Mouse (Mus musculus) MEL (cell line): ENCODE data around the gene Mrs2. TPM values are rescaled to one million over a fixed set of nuclear protein-coding genes. Genes with fewer than 3 reads are reported as not detected.

ENCODE experiments used
- DNase-seq: peaks from one replicate; pipeline ENCODE4 v3.0.0; 2011; ENCODE audit warnings: low read depth, low spot score
- H3K27ac ChIP-seq: 2 replicates; pipeline ENCODE4 v1.5.1; 2012; ENCODE audit warnings: low read depth, mild to moderate bottlenecking, control low read depth, low read length, moderate library complexity; ENCODE audit not compliant: control insufficient read depth
- H3K27me3 ChIP-seq, 2 experiments: fragments of 150-350 bp in 1 of 2; sonication (generic) in 1 of 2; 2 replicates each; pipeline ENCODE4 v1.6.1; 2012; ENCODE audit warnings: low read length in 2 of 2, mild to moderate bottlenecking in 2 of 2, improper control_type of control experiment in 1 of 2, moderate library complexity in 1 of 2; ENCODE audit not compliant: insufficient read depth in 2 of 2, control insufficient read depth in 1 of 2
- H3K36me3 ChIP-seq, 2 experiments: 2 replicates each; pipeline ENCODE4 v1.6.1; 2012 to 2014; ENCODE audit warnings: low read length in 2 of 2, improper control_type of control experiment in 1 of 2, inconsistent platforms in 1 of 2, mild to moderate bottlenecking in 1 of 2; ENCODE audit not compliant: insufficient read depth in 2 of 2, control insufficient read depth in 1 of 2
- H3K4me1 ChIP-seq, 2 experiments: fragments of 150-350 bp in 1 of 2; sonication (generic) in 1 of 2; 2 replicates each; pipeline ENCODE4 v1.6.1; 2012; ENCODE audit warnings: low read length in 2 of 2, improper control_type of control experiment in 1 of 2, mild to moderate bottlenecking in 1 of 2; ENCODE audit not compliant: insufficient read depth in 2 of 2, control insufficient read depth in 1 of 2
- H3K4me3 ChIP-seq, 2 experiments: fragments of 150-350 bp in 1 of 2; sonication (generic) in 1 of 2; 2 replicates each; pipeline ENCODE4 v1.5.1; 2012; ENCODE audit warnings: low read depth in 2 of 2, low read length in 2 of 2, mild to moderate bottlenecking in 2 of 2, moderate library complexity in 2 of 2, control low read depth in 1 of 2, improper control_type of control experiment in 1 of 2; ENCODE audit not compliant: control insufficient read depth in 1 of 2, insufficient read depth in 1 of 2
- H3K79me2 ChIP-seq: 2 replicates; pipeline ENCODE4 v1.6.1; 2012; ENCODE audit warnings: mild to moderate bottlenecking, low read length, moderate library complexity; ENCODE audit not compliant: control insufficient read depth, poor library complexity, insufficient read depth
- H3K9ac ChIP-seq: 2 replicates; pipeline ENCODE4 v1.6.1; 2012; ENCODE audit warnings: low read depth, mild to moderate bottlenecking, control low read depth, low read length, moderate library complexity; ENCODE audit not compliant: control insufficient read depth, poor library complexity, severe bottlenecking
- H3K9me3 ChIP-seq: fragments of 150-350 bp; sonication (generic); replicated peaks from 2 replicates; pipeline ENCODE4 v1.6.1; 2012; ENCODE audit warnings: mild to moderate bottlenecking, low read length, improper control_type of control experiment, moderate library complexity; ENCODE audit not compliant: insufficient read depth
- CTCF ChIP-seq, 3 experiments: IDR thresholded peaks in 2 of 3; conservative IDR thresholded peaks in 1 of 3; 2 replicates each; pipeline ENCODE4 v1.5.1; 2011 to 2012; ENCODE audit warnings: low read length in 3 of 3, low read depth in 2 of 3, mild to moderate bottlenecking in 2 of 3, improper control_type of control experiment in 1 of 3, inconsistent platforms in 1 of 3, mixed read lengths in 1 of 3, moderate library complexity in 1 of 3; ENCODE audit not compliant: control insufficient read depth in 1 of 3, insufficient read depth in 1 of 3, poor library complexity in 1 of 3, severe bottlenecking in 1 of 3
- E2F4 ChIP-seq: IDR thresholded peaks from 2 replicates; pipeline ENCODE4 v1.6.1; 2011; ENCODE audit warnings: low read depth, low read length, improper control_type of control experiment, borderline replicate concordance
- EP300 ChIP-seq, 2 experiments: IDR thresholded peaks; 2 replicates each; pipeline ENCODE4 v1.6.1; 2011; ENCODE audit warnings: improper control_type of control experiment in 2 of 2, low read length in 2 of 2, low read depth in 1 of 2, mild to moderate bottlenecking in 1 of 2
- ETS1 ChIP-seq: IDR thresholded peaks from 2 replicates; pipeline ENCODE4 v1.6.1; 2012; ENCODE audit warnings: low read depth, mild to moderate bottlenecking, inconsistent platforms, low read length, improper control_type of control experiment, moderate library complexity
- GATA1 ChIP-seq: IDR thresholded peaks from 2 replicates; pipeline ENCODE4 v1.6.1; 2011; ENCODE audit warnings: low read depth, low read length, improper control_type of control experiment
- KAT2A ChIP-seq: conservative IDR thresholded peaks from 2 replicates; pipeline ENCODE4 v1.6.1; 2012; ENCODE audit warnings: low read depth, low read length, improper control_type of control experiment, inconsistent platforms
- MAFK ChIP-seq: IDR thresholded peaks from 2 replicates; pipeline ENCODE4 v1.6.1; 2011; ENCODE audit warnings: low read depth, mild to moderate bottlenecking, low read length, improper control_type of control experiment, borderline replicate concordance
- MAX ChIP-seq: IDR thresholded peaks from 2 replicates; pipeline ENCODE4 v1.6.1; 2011; ENCODE audit warnings: low read length, improper control_type of control experiment
- MAZ ChIP-seq: IDR thresholded peaks from 2 replicates; pipeline ENCODE4 v1.6.1; 2012; ENCODE audit warnings: low read depth, mild to moderate bottlenecking, inconsistent platforms, low read length, improper control_type of control experiment
- MEF2A ChIP-seq: IDR thresholded peaks from 2 replicates; pipeline ENCODE4 v1.6.1; 2014; ENCODE audit warnings: low read depth, mild to moderate bottlenecking, inconsistent platforms, low read length, improper control_type of control experiment; ENCODE audit not compliant: poor library complexity, insufficient replicate concordance, severe bottlenecking; ENCODE audit errors: extremely low read depth
- NELFE ChIP-seq: IDR thresholded peaks from 2 replicates; pipeline ENCODE4 v1.6.1; 2011; ENCODE audit warnings: low read depth, low read length, improper control_type of control experiment
- NRF1 ChIP-seq: IDR thresholded peaks from 2 replicates; pipeline ENCODE4 v1.6.1; 2014; ENCODE audit warnings: low read depth, mild to moderate bottlenecking, inconsistent platforms, low read length, improper control_type of control experiment, moderate library complexity; ENCODE audit not compliant: poor library complexity, insufficient read depth, severe bottlenecking
- POLR2A ChIP-seq, 2 experiments: IDR thresholded peaks; 2 replicates each; pipeline ENCODE4 v1.6.1; 2011 to 2012; ENCODE audit warnings: low read length in 2 of 2, mild to moderate bottlenecking in 2 of 2, control low read depth in 1 of 2, improper control_type of control experiment in 1 of 2, low read depth in 1 of 2, moderate library complexity in 1 of 2; ENCODE audit not compliant: control insufficient read depth in 1 of 2, insufficient read depth in 1 of 2, poor library complexity in 1 of 2
- POLR2AphosphoS2 ChIP-seq: IDR thresholded peaks from 2 replicates; pipeline ENCODE4 v1.6.1; 2011; ENCODE audit warnings: low read length, improper control_type of control experiment
- RCOR1 ChIP-seq: IDR thresholded peaks from 2 replicates; pipeline ENCODE4 v1.6.1; 2012; ENCODE audit warnings: low read depth, mild to moderate bottlenecking, inconsistent platforms, low read length, improper control_type of control experiment
- SIN3A ChIP-seq: IDR thresholded peaks from 2 replicates; pipeline ENCODE4 v1.6.1; 2012; ENCODE audit warnings: low read length, improper control_type of control experiment, inconsistent platforms
- SMC3 ChIP-seq: IDR thresholded peaks from 2 replicates; pipeline ENCODE4 v1.6.1; 2011; ENCODE audit warnings: low read depth, low read length, improper control_type of control experiment
- TCF12 ChIP-seq: IDR thresholded peaks from 2 replicates; pipeline ENCODE4 v1.6.1; 2014; ENCODE audit warnings: low read depth, mild to moderate bottlenecking, inconsistent platforms, low read length, improper control_type of control experiment, moderate library complexity
- USF1 ChIP-seq: IDR thresholded peaks from 2 replicates; pipeline ENCODE4 v1.6.1; 2014; ENCODE audit warnings: low read depth, mild to moderate bottlenecking, inconsistent platforms, low read length, improper control_type of control experiment, moderate library complexity
- ZC3H11A ChIP-seq: IDR thresholded peaks from 2 replicates; pipeline ENCODE4 v1.6.1; 2012; ENCODE audit warnings: low read depth, mild to moderate bottlenecking, inconsistent platforms, low read length, improper control_type of control experiment
- ZKSCAN1 ChIP-seq: IDR thresholded peaks from 2 replicates; pipeline ENCODE4 v1.6.1; 2012; ENCODE audit warnings: low read depth, mild to moderate bottlenecking, inconsistent platforms, low read length, improper control_type of control experiment, moderate library complexity
- ZNF384 ChIP-seq: IDR thresholded peaks from 2 replicates; pipeline ENCODE4 v1.6.1; 2012; ENCODE audit warnings: low read depth, mild to moderate bottlenecking, inconsistent platforms, low read length, improper control_type of control experiment
- polyA plus RNA-seq, 2 experiments: library from polyadenylated mRNA; stranded (reverse) in 1 of 2; unstranded in 1 of 2; fragments of >175 nt in 1 of 2; fragments of >200 nt in 1 of 2; gene quantifications; 2 replicates each; pipeline versions ENCODE4 v1.2.1 to v1.2.4; 2012; ENCODE audit warnings: low replicate concordance in 2 of 2, low read depth in 1 of 2; ENCODE audit not compliant: insufficient read length in 2 of 2, insufficient read depth in 1 of 2, missing spikeins in 1 of 2
- total RNA-seq: library from RNA; depleted of rRNA; stranded (reverse); fragments of 300-350 nt; gene quantifications from 2 replicates; pipeline ENCODE4 v1.2.3, GENCODE M21; 2012

Gene Mrs2
- total and polyA plus RNA-seq, 3 experiments = 16.6 to 45.4 TPM; not detected in 1

GRCm38 (mm10) chr13:25039488-25039887 lies 19.3 kb upstream of the Mrs2 start:
- no peak overlapping the region for H3K27ac ChIP-seq
- H3K9me3 ChIP-seq = no peaks in the 10 kb centered on the region
- no peaks in the 10 kb centered on the region for H3K4me1 ChIP-seq
- H3K9ac ChIP-seq = no peak overlapping the region
- no peaks in the 10 kb centered on the region for H3K27me3 ChIP-seq
- TF ChIP-seq ZNF384 (no peak), NRF1 (no peak), SIN3A (no peak), RCOR1 (no peak), MEF2A (no peak)
- H3K79me2 ChIP-seq = no peaks in the 10 kb centered on the region
- no peaks in the 10 kb centered on the region for H3K36me3 ChIP-seq
- H3K4me3 ChIP-seq = no peak overlapping the region
- DNase-seq = no peak

- Histone ChIP-seq H3K79me2 (no peaks in the 10 kb centered on the region), H3K27ac (no peak overlapping the region), H3K36me3 (peaks cover 0 to 7% of the 10 kb centered on the region in 2 experiments; a peak in 2 of 4 replicates), H3K4me3 (no peak overlapping the region), H3K9me3 (no peaks in the 10 kb centered on the region), H3K9ac (no peak overlapping the region), H3K4me1 (peaks cover 3 to 9% of the 10 kb centered on the region in 2 experiments; a peak in 2 of 4 replicates), H3K27me3 (no peaks in the 10 kb centered on the region)
- no peak for DNase-seq
- TF ChIP-seq CTCF (IDR thresholded peaks at IDR 0.05 in 2 of 3, conservative IDR thresholded peaks at IDR 0.05 in 1 of 3; ENCODE audit: control insufficient read depth in 1 of 3, insufficient read depth in 1 of 3, low read depth in 2 of 3, low read length in 3 of 3, poor library complexity in 1 of 3, severe bottlenecking in 1 of 3) = peak in 1 of 3 experiments; percentile 19; a peak in 1 of 6 replicates
- TF ChIP-seq EP300 (IDR thresholded peaks at IDR 0.05; ENCODE audit: low read depth in 1 of 2, low read length in 2 of 2) = no peak
- TF ChIP-seq GATA1 = no peak
- no peak for TF ChIP-seq TCF12
These were observed 6.9 kb upstream of the Mrs2 start for GRCm38 (mm10) chr13:25027114-25027425.

DNA sequence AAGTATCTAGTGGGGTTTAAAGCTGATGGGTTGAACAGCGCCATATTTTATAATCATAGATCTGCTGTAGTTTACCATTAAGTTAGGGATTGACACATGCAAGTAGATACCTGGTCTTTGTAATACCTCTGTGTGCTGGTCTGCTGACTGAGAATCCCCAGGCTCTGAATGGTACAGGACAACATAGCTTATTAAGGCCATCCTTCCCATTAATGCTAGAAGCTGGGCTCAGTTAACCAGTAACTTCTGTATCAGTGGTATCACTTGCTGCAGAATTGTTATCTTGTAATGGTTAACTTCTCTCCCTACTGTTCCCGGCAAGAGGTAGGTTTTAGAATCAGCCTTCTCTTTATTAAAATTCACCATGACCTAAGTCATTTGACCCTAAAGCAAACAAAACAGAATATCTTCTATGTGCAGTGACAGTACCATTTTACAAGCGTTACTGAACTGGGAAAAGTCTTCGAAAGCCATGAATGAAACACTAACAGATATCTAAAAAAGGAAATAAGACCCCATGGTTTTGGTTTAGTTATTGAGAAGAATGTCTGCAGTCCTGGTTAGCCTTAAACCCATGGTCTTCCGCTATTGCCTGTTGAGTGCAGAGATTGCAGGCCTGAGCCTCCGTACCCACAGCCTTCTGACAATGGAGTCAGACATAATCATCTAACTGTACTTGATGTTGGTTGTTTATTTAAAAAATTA lies 6.4 kb upstream of the Mrs2 start:
- Histone ChIP-seq H3K4me3 (no peak overlapping the region), H3K9me3 (no peaks in the 10 kb centered on the region), H3K79me2 (no peaks in the 10 kb centered on the region), H3K9ac (no peak overlapping the region), H3K4me1 (peaks cover 3 to 9% of the 10 kb centered on the region in 2 experiments; a peak in 2 of 4 replicates), H3K27me3 (no peaks in the 10 kb centered on the region), H3K36me3 (peaks cover 0 to 7% of the 10 kb centered on the region in 2 experiments; a peak in 2 of 4 replicates), H3K27ac (no peak overlapping the region)
- TF ChIP-seq EP300 (IDR thresholded peaks at IDR 0.05; ENCODE audit: low read depth in 1 of 2, low read length in 2 of 2) = no peak
- no peak for TF ChIP-seq GATA1
- TF ChIP-seq KAT2A = no peak
- no peak for TF ChIP-seq ZKSCAN1
- no peak for TF ChIP-seq POLR2AphosphoS2
- TF ChIP-seq MAX = no peak
- TF ChIP-seq ETS1 = no peak
- TF ChIP-seq ZC3H11A = no peak
- no peak for TF ChIP-seq POLR2A (IDR thresholded peaks at IDR 0.05; ENCODE audit: control insufficient read depth in 1 of 2, insufficient read depth in 1 of 2, low read depth in 1 of 2, low read length in 2 of 2, poor library complexity in 1 of 2)
- TF ChIP-seq TCF12 = no peak
- no peak for TF ChIP-seq NELFE
- TF ChIP-seq MAZ = no peak
- TF ChIP-seq CTCF (IDR thresholded peaks at IDR 0.05 in 2 of 3, conservative IDR thresholded peaks at IDR 0.05 in 1 of 3; ENCODE audit: control insufficient read depth in 1 of 3, insufficient read depth in 1 of 3, low read depth in 2 of 3, low read length in 3 of 3, poor library complexity in 1 of 3, severe bottlenecking in 1 of 3) = no peak
- no peak for TF ChIP-seq E2F4
- TF ChIP-seq RCOR1 = no peak
- no peak for TF ChIP-seq MAFK
- TF ChIP-seq USF1 = no peak
- TF ChIP-seq SMC3 = no peak
- DNase-seq = no peak
